12 mouse cellular contexts compared by ENCODE assay signal in genomic region chr1:128833096-128833715, GRCm38 (mm10).
DNase-seq lines count a peak whose midpoint lies in the region; ATAC-seq and TF ChIP-seq lines count a peak whose summit lies in the region.
"Had no signal": no experiment of that assay in that cellular context is flagged by ENCODE, and none has a peak within 500 bp of the region (broad histone marks: within the 10 kb centered on the region; RNA-seq: fewer than 3 reads in every experiment).

No protein-coding gene starts in this region.

- H3K9me3 ChIP-seq in forebrain, embryonic 11.5 days (ENCODE audit: control insufficient read depth, low read length): no peaks in the 10 kb centered on the region
- no peaks in the 10 kb centered on the region for H3K9me3 ChIP-seq in forebrain, postnatal 0 days (ENCODE audit: low read length)
- H3K9me3 ChIP-seq: forebrain, embryonic 13.5 days; limb, embryonic 10.5 days; lung, embryonic 15.5 days had no signal

- H3K4me3 ChIP-seq in forebrain, embryonic 11.5 days (ENCODE audit: low read depth, low read length): no peak overlapping the region
- H3K4me3 ChIP-seq in forebrain, postnatal 0 days (ENCODE audit: low read depth, low read length): no peak overlapping the region
- H3K4me3 ChIP-seq: forebrain, embryonic 13.5 days had no signal

- no peaks in the 10 kb centered on the region for H3K27me3 ChIP-seq in forebrain, embryonic 11.5 days (ENCODE audit: control insufficient read depth, insufficient read depth, low read length)
- no peaks in the 10 kb centered on the region for H3K27me3 ChIP-seq in forebrain, postnatal 0 days (ENCODE audit: insufficient read depth, low read length)
- H3K27me3 ChIP-seq: forebrain, embryonic 13.5 days; lung, embryonic 15.5 days had no signal

- no peak overlapping the region for H3K9ac ChIP-seq in forebrain, embryonic 11.5 days (ENCODE audit: low read length)
- H3K9ac ChIP-seq in forebrain, postnatal 0 days: no peak overlapping the region
- H3K9ac ChIP-seq: forebrain, embryonic 13.5 days had no signal

- no peak for DNase-seq in forebrain, embryonic 11.5 days (ENCODE audit: low spot score)
- no peak for DNase-seq in forebrain, postnatal 0 days
- peak; percentile 43 for DNase-seq in thymus, postnatal 0 days (ENCODE audit: low spot score)
- DNase-seq in thymus, postnatal 14 days: no peak
- DNase-seq in embryo, embryonic 11 days: no peak
- no peak for DNase-seq in cerebellum, adult 9-11 months
- DNase-seq in MN1 (ENCODE audit: low spot score): no peak

- H3K27ac ChIP-seq in forebrain, embryonic 11.5 days (ENCODE audit: low read depth, low read length): no peak overlapping the region
- no peak overlapping the region for H3K27ac ChIP-seq in forebrain, postnatal 0 days (ENCODE audit: low read depth, low read length)
- H3K27ac ChIP-seq: forebrain, embryonic 13.5 days; lung, embryonic 15.5 days had no signal

- H3K4me2 ChIP-seq in forebrain, embryonic 11.5 days (ENCODE audit: low read depth, low read length, severe bottlenecking): no peak overlapping the region
- no peak overlapping the region for H3K4me2 ChIP-seq in forebrain, postnatal 0 days (ENCODE audit: low read depth)
- H3K4me2 ChIP-seq: forebrain, embryonic 13.5 days had no signal

- WGBS in forebrain, embryonic 11.5 days: 42% methylated on average over 11 of the region's 11 CpGs
- WGBS in forebrain, postnatal 0 days: 38% methylated on average over 11 of the region's 11 CpGs

- peaks cover 2% of the 10 kb centered on the region; the same call in 1 of the 2 replicates for H3K4me1 ChIP-seq in forebrain, embryonic 11.5 days (replicated peaks; ENCODE audit: control insufficient read depth, insufficient read depth, low read length)
- no peaks in the 10 kb centered on the region for H3K4me1 ChIP-seq in forebrain, postnatal 0 days (ENCODE audit: insufficient read depth)

- peak; percentile 19; the same call in 1 of the 2 replicates for ATAC-seq in forebrain, embryonic 11.5 days (replicated peaks; ENCODE audit: low FRiP score)
- no peak for ATAC-seq in forebrain, postnatal 0 days
- ATAC-seq in granulocyte monocyte progenitor cell, adult 5-6 weeks (replicated peaks; ENCODE audit: poor library complexity, severe bottlenecking): peak; percentile 82

- TF ChIP-seq CTCF in forebrain, postnatal 0 days (IDR thresholded peaks at IDR 0.05; ENCODE audit: low read depth): no peak

- no peaks in the 10 kb centered on the region for H3K36me3 ChIP-seq in forebrain, embryonic 11.5 days (ENCODE audit: control insufficient read depth, insufficient read depth, low read length)
- H3K36me3 ChIP-seq in forebrain, postnatal 0 days (ENCODE audit: insufficient read depth): no peaks in the 10 kb centered on the region
- H3K36me3 ChIP-seq: G1E; limb, embryonic 10.5 days; lung, embryonic 15.5 days had no signal
